Mouse (Mus musculus): ENCODE data around the gene Slc7a6os. TPM values are rescaled to one million over a fixed set of nuclear protein-coding genes. Genes with fewer than 3 reads are reported as not detected.

Gene Slc7a6os
- polyA plus RNA-seq, 1 experiment from 2014 or later: 21.1 TPM

DNA sequence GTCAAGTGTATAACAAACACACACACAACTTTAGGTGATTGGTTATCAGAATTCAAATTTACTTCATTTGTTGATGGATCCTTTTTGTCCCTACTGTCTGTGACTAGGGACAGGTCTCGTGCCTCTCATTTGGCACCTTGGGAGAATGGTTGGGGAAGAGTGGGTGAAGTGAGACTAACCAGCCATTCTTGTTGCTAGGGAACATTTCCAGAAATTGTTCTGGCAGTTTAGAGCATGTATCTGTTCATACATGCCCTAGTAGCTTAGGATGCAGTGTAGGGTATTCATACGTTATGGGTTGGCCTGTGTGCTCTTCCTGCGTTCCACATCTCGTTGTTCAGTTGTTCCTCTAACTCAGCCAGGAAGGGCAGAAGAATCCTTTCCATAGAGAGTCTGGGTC is 21.6 kb downstream of the Slc7a6os start:
- Histone ChIP-seq H3K9me3 (replicated peaks; ENCODE audit: control insufficient read depth, low read length) (no peaks in the 10 kb centered on the region), H3K9ac (ENCODE audit: low read length) (no peak overlapping the region), H3K4me3 (ENCODE audit: low read length) (no peak overlapping the region), H3K27ac (ENCODE audit: low read length) (no peak overlapping the region), H3K36me3 (ENCODE audit: control insufficient read depth, insufficient read depth) (peaks cover 18% of the 10 kb centered on the region), H3K4me2 (ENCODE audit: low read depth, low read length) (no peak overlapping the region), H3K27me3 (ENCODE audit: control insufficient read depth, insufficient read depth, low read length) (no peaks in the 10 kb centered on the region), H3K4me1 (ENCODE audit: control insufficient read depth, insufficient read depth, low read length) (no peaks in the 10 kb centered on the region)
- no peak for ATAC-seq (replicated peaks; ENCODE audit: extremely low read depth, insufficient read depth, low FRiP score)
- WGBS: 88% methylated on average over 4 of the region's 4 CpGs

DNA sequence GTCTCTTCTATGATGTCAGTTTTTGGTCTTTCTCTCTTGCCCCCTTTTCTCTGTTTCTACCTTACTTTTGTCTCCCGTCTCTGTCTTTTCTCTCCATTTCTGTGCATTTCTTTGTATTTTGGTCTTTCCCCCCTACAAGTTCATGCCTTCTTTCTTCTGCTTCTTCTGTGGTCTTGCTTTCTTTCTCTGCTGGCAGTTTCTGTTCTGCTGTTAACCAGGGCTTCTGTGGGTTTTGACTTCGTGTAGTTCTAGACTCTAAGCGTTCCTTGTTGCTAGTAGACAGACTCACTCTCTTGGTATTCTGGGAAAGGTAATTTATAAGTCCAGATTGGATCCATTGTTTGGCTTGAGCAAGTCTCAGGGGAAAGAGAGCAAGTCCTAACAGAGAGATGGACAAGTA is 24.3 kb downstream of the Slc7a6os start:
- Histone ChIP-seq H3K9me3 (replicated peaks; ENCODE audit: control insufficient read depth, low read length) (no peaks in the 10 kb centered on the region), H3K27me3 (ENCODE audit: control insufficient read depth, insufficient read depth, low read length) (no peaks in the 10 kb centered on the region), H3K9ac (ENCODE audit: low read length) (no peak overlapping the region), H3K27ac (ENCODE audit: low read length) (no peak overlapping the region), H3K4me2 (ENCODE audit: low read depth, low read length) (no peak overlapping the region), H3K4me1 (ENCODE audit: control insufficient read depth, insufficient read depth, low read length) (no peaks in the 10 kb centered on the region), H3K36me3 (ENCODE audit: control insufficient read depth, insufficient read depth) (peaks cover 10% of the 10 kb centered on the region; the same call in 1 of the 2 replicates), H3K4me3 (ENCODE audit: low read length) (no peak overlapping the region)
- no peak for ATAC-seq (replicated peaks; ENCODE audit: extremely low read depth, insufficient read depth, low FRiP score)
- 90% methylated on average over 3 of the region's 3 CpGs for WGBS

GRCm38 (mm10) chr8:106185628-106186270 is 25.0 kb downstream of the Slc7a6os start:
- no peak for ATAC-seq (replicated peaks; ENCODE audit: extremely low read depth, insufficient read depth, low FRiP score)
- Histone ChIP-seq H3K27ac (ENCODE audit: low read length) (no peak overlapping the region), H3K4me1 (ENCODE audit: control insufficient read depth, insufficient read depth, low read length) (no peaks in the 10 kb centered on the region), H3K4me2 (ENCODE audit: low read depth, low read length) (no peak overlapping the region), H3K36me3 (ENCODE audit: control insufficient read depth, insufficient read depth) (peaks cover 10% of the 10 kb centered on the region; the same call in 1 of the 2 replicates), H3K9ac (ENCODE audit: low read length) (no peak overlapping the region), H3K27me3 (ENCODE audit: control insufficient read depth, insufficient read depth, low read length) (no peaks in the 10 kb centered on the region), H3K9me3 (replicated peaks; ENCODE audit: control insufficient read depth, low read length) (no peaks in the 10 kb centered on the region), H3K4me3 (ENCODE audit: low read length) (no peak overlapping the region)
- 87% methylated on average over 8 of the region's 8 CpGs for WGBS

DNA sequence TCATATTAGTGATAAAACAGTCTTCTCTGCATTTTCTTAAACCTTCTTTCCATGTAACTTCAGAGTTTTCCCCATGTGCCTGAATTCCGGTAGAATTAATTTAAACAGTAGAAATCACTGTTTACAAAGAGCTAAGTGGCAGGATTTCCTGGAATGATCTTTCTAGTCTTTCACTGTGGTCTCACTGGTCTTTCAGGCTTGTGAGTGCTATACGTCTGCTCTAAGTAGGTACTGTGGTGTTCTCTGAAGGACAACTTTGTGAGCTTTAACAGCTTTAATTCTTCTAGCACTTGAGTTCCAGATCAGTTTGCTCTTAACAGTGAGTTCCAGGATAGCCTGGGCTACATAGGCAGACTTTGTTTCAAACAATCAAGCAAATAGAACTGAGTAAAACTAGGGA is 32.3 kb downstream of the Slc7a6os start:
- 61% methylated on average over 2 of the region's 2 CpGs for WGBS
- no peaks in the 10 kb centered on the region for H3K9me3 ChIP-seq (replicated peaks; ENCODE audit: control insufficient read depth, low read length)
- H3K4me3 ChIP-seq (ENCODE audit: low read length): no peak overlapping the region
- no peak for ATAC-seq (replicated peaks; ENCODE audit: extremely low read depth, insufficient read depth, low FRiP score)
- no peak overlapping the region for H3K27ac ChIP-seq (ENCODE audit: low read length)
- no peaks in the 10 kb centered on the region for H3K27me3 ChIP-seq (ENCODE audit: control insufficient read depth, insufficient read depth, low read length)
- no peak overlapping the region for H3K9ac ChIP-seq (ENCODE audit: low read length)
- no peaks in the 10 kb centered on the region for H3K36me3 ChIP-seq (ENCODE audit: control insufficient read depth, insufficient read depth)
- peaks cover 2% of the 10 kb centered on the region; the same call in 1 of the 2 replicates for H3K4me1 ChIP-seq (ENCODE audit: control insufficient read depth, insufficient read depth, low read length)
- H3K4me2 ChIP-seq (ENCODE audit: low read depth, low read length): no peak overlapping the region

GRCm38 (mm10) chr8:106177594-106177993 is 33.1 kb downstream of the Slc7a6os start:
- Histone ChIP-seq H3K4me2 (ENCODE audit: low read depth, low read length) (no peak overlapping the region), H3K9me3 (replicated peaks; ENCODE audit: control insufficient read depth, low read length) (no peaks in the 10 kb centered on the region), H3K4me1 (ENCODE audit: control insufficient read depth, insufficient read depth, low read length) (peaks cover 2% of the 10 kb centered on the region; the same call in 1 of the 2 replicates), H3K9ac (ENCODE audit: low read length) (no peak overlapping the region), H3K27ac (ENCODE audit: low read length) (no peak overlapping the region), H3K27me3 (ENCODE audit: control insufficient read depth, insufficient read depth, low read length) (no peaks in the 10 kb centered on the region), H3K36me3 (ENCODE audit: control insufficient read depth, insufficient read depth) (no peaks in the 10 kb centered on the region), H3K4me3 (ENCODE audit: low read length) (no peak overlapping the region)
- 61% methylated on average over 1 of the region's 1 CpGs for WGBS
- ATAC-seq (replicated peaks; ENCODE audit: extremely low read depth, insufficient read depth, low FRiP score): no peak

DNA sequence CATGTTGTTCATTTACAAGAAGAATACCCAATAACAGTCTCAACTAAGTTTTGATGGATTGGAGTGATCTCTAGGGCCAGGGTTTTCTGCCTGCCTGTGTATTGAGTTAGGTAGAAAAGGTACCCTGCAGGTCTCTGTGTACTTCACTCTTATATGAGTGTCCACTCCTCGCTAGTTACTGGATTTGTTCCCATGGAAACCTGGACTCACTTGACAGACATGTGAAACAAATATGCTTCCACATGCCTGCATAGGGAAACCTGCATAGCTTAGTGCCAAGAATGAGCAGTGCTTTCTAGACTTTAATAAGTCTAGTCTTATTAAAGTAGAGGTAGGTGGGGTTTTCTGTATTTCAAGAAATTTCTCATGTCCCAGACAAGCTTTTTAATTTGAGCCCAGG is 33.8 kb downstream of the Slc7a6os start:
- H3K4me2 ChIP-seq (ENCODE audit: low read depth, low read length): no peak overlapping the region
- H3K27me3 ChIP-seq (ENCODE audit: control insufficient read depth, insufficient read depth, low read length): no peaks in the 10 kb centered on the region
- ATAC-seq (replicated peaks; ENCODE audit: extremely low read depth, insufficient read depth, low FRiP score): no peak
- no peaks in the 10 kb centered on the region for H3K9me3 ChIP-seq (replicated peaks; ENCODE audit: control insufficient read depth, low read length)
- H3K27ac ChIP-seq (ENCODE audit: low read length): no peak overlapping the region
- no peak overlapping the region for H3K4me3 ChIP-seq (ENCODE audit: low read length)
- H3K9ac ChIP-seq (ENCODE audit: low read length): no peak overlapping the region
- WGBS: 22% methylated on average over 1 of the region's 1 CpGs
- peaks cover 2% of the 10 kb centered on the region; the same call in 1 of the 2 replicates for H3K4me1 ChIP-seq (ENCODE audit: control insufficient read depth, insufficient read depth, low read length)
- no peaks in the 10 kb centered on the region for H3K36me3 ChIP-seq (ENCODE audit: control insufficient read depth, insufficient read depth)

DNA sequence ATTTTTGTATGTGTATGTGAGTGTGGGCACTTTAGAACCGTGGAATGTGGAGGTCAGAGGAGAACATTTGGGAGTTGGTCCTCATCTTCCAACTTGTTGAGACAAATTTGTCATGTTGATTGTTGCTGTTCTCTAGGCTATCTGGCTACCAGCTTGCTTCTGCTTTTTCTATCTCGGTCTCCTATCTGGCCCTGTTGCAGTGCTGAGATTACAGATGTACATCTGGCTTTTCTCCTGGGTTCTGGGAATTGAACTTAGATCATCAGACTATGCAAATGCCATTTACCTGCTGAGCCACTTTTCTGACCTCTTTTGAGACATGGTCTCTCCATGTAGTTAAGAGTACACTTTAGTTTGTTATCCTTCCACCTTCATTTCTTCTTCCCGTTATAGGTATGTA is 37.2 kb downstream of the Slc7a6os start:
- peaks cover 7% of the 10 kb centered on the region for H3K4me1 ChIP-seq (ENCODE audit: control insufficient read depth, insufficient read depth, low read length)
- H3K27ac ChIP-seq (ENCODE audit: low read length): no peak overlapping the region
- no peak overlapping the region for H3K4me3 ChIP-seq (ENCODE audit: low read length)
- H3K4me2 ChIP-seq (ENCODE audit: low read depth, low read length): no peak overlapping the region
- H3K9me3 ChIP-seq (replicated peaks; ENCODE audit: control insufficient read depth, low read length): no peaks in the 10 kb centered on the region
- H3K9ac ChIP-seq (ENCODE audit: low read length): no peak overlapping the region
- no peaks in the 10 kb centered on the region for H3K27me3 ChIP-seq (ENCODE audit: control insufficient read depth, insufficient read depth, low read length)
- WGBS: 73% methylated on average over 3 of the region's 3 CpGs
- H3K36me3 ChIP-seq (ENCODE audit: control insufficient read depth, insufficient read depth): no peaks in the 10 kb centered on the region
- no peak for ATAC-seq (replicated peaks; ENCODE audit: extremely low read depth, insufficient read depth, low FRiP score)

- 25% methylated on average over 6 of the region's 6 CpGs for WGBS
- H3K9ac ChIP-seq (ENCODE audit: low read length): peak overlapping the region; percentile 89
- H3K9me3 ChIP-seq (replicated peaks; ENCODE audit: control insufficient read depth, low read length): no peaks in the 10 kb centered on the region
- no peaks in the 10 kb centered on the region for H3K36me3 ChIP-seq (ENCODE audit: control insufficient read depth, insufficient read depth)
- H3K4me1 ChIP-seq (ENCODE audit: control insufficient read depth, insufficient read depth, low read length): peaks cover 16% of the 10 kb centered on the region
- no peaks in the 10 kb centered on the region for H3K27me3 ChIP-seq (ENCODE audit: control insufficient read depth, insufficient read depth, low read length)
- H3K4me3 ChIP-seq (ENCODE audit: low read length): peak overlapping the region; percentile 94
- ATAC-seq (replicated peaks; ENCODE audit: extremely low read depth, insufficient read depth, low FRiP score): no peak
- H3K4me2 ChIP-seq (ENCODE audit: low read depth, low read length): peak overlapping the region; percentile 85
- peak overlapping the region; percentile 74; the same call in 1 of the 2 replicates for H3K27ac ChIP-seq (ENCODE audit: low read length)
These were observed 40.7 kb downstream of the Slc7a6os start for GRCm38 (mm10) chr8:106169934-106170480.

GRCm38 (mm10) chr8:106169017-106169933 is 41.5 kb downstream of the Slc7a6os start:
- Histone ChIP-seq H3K4me1 (ENCODE audit: control insufficient read depth, insufficient read depth, low read length) (peaks cover 16% of the 10 kb centered on the region), H3K27ac (ENCODE audit: low read length) (peak overlapping the region; percentile 74), H3K4me3 (ENCODE audit: low read length) (peak overlapping the region; percentile 94), H3K36me3 (ENCODE audit: control insufficient read depth, insufficient read depth) (no peaks in the 10 kb centered on the region), H3K27me3 (ENCODE audit: control insufficient read depth, insufficient read depth, low read length) (no peaks in the 10 kb centered on the region), H3K9me3 (replicated peaks; ENCODE audit: control insufficient read depth, low read length) (no peaks in the 10 kb centered on the region), H3K9ac (ENCODE audit: low read length) (peak overlapping the region; percentile 89), H3K4me2 (ENCODE audit: low read depth, low read length) (peak overlapping the region; percentile 85)
- ATAC-seq (replicated peaks; ENCODE audit: extremely low read depth, insufficient read depth, low FRiP score): peak; percentile 57
- under 1% methylated on average over 54 of the region's 54 CpGs for WGBS
